Mouse (Mus musculus) R1 (cell line): ENCODE measurements at regions not wholly inside any gene's neighbourhood (a gene's known extent, or its start where the extent isn't known, plus 50 kb on each side); places are given as distances from the start of the nearest gene placed in this dataset.
A peak's percentile ranks its signal among the peaks of the same experiment; 100 is the strongest.
"Not testable (repeated sequence)": the region's sequence is repeated elsewhere in the genome, so short reads cannot be mapped to it uniquely, and the experiment has no call there.

Source experiments
- DNase-seq: peaks from one replicate; pipeline ENCODE4 v3.0.0-alpha.2; 2018; ENCODE audit warnings: low read depth, low spot score

DNA sequence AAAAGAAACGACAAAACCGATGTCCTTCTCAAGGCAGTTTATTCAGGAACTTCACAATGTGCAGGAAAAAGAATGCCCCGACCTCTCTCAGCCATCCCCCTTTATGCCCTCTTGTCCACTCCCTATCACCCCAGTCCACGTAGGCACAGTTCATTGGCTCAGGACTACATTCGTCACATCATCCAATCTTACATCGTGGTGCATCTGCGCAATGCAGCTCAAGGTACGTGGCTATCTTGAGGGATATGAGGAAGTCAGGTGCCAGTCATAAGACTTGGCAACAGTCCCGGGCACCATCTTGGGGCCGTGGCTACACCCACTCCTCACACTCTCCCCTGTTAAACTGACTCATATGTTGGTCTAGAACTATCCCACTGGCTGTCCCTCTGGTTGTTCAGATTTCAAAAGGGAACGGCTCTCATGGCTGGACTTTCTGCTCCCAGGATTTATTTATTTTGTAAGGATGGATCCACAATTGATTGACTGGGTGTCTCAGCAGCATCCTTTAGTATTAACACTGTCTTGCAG, 87.4 kb upstream of the Olfr1402 start:
- DNase-seq = not testable (repeated sequence)

DNA sequence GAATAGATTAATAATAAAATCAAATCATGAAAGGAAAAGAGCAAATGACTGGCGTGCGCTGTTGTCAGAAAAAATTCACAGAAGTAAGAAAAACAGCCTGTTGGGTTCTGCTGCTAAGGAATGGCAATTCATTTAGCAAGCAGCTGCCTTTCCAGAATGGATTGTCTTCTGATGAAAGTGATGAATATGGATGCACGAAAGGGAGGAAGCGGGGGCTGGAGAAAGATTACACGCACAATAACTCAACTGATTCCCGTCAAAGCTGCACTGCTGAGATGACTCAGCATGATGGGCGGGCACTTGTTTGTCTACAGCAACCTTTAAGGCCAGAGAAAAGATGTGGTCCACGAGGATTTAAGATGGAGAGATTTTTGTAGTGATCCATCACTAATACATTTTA, 85.4 kb upstream of the Olfr1402 start:
- DNase-seq = peak; percentile 36

DNA sequence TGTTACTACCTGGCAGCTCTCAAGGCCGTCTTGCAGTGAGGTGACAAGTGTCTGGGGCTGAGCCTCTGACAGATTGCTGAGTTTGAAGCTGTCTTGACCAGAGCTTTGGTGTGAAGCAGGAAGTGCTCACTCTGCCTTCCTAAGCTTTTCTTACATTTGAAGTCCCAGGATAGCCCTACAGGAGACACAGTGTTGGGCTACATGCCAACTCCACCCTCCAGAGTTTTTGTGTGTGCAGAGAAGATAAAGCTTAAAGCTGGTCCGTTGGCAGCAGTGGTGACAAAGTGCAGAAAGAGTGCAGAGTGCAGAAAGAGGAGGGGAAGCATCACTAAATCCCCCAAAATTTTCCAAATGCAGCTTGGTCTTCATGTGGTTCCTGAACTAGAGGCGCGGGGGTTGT, 70.1 kb upstream of the Olfr1402 start:
- no peak for DNase-seq

DNA sequence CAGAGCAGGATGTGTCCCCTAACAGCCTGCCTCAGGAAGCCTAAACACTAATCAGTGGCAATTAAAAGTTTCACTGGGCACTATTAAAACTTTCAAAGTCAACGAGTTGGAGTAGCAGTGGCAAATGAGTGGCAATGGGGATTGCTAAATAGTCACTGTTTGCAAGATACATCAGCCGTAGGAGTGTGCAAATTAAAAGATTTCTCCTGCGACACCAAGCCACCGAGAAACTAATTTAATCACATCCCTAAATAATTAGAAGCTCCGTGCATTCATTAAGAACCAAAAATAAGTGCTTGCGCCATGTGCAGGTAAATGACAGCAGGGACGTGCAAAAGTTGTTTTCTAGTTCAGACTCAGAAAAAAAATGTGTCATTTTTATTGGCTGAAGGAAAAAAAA, 69.4 kb upstream of the Olfr1402 start:
- DNase-seq = no peak

DNA sequence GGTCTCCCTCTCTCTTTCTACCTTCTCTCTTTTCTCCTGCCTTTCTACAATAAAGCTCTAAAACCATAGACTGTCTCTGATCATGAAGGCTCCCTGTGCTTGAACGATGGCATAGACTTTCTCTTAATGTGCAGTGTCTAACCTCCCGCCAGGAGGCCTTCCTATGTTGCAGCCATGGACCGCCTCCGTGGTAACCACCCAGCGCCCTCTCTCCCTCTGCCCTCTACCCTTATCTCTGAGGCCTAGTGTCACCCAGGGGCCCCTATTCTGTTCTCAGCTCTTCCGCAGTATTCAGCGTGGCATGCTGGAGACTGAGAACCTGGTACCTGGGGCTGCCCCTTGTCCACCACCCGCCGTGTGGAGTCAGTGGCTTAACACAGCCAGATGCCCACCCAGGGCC, 67.5 kb upstream of the Olfr1402 start:
- DNase-seq = peak; percentile 17
